31 mouse cellular contexts compared by ENCODE assay signal in the genomic region with DNA sequence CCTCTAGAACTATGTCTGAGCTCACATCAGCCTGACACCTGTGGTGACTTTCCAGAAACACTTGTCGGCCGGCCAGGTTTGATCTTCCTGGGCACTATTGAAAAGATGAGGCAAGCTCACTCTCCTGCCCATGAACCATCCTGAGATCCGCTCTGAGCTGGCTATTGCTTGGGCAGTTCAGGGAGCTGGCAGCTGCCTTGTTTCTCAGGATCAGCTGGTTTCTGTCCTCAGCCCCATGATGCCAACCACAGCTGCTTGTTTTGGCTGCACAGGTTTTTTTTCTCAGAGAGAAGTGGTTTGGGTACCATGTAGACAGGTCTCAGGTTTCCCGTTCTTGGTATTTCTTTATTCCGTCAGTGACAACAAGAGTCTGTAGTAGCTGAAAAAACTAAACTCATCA. TPM values are rescaled to one million over a fixed set of nuclear protein-coding genes. Genes with fewer than 3 reads are reported as not detected.
"Had no signal": no experiment of that assay in that cellular context is flagged by ENCODE, and none has a peak within 500 bp of the region (broad histone marks: within the 10 kb centered on the region; RNA-seq: fewer than 3 reads in every experiment).

No protein-coding gene starts in this region.

- H3K4me1 ChIP-seq: embryonic facial prominence, embryonic 10.5 days; embryonic facial prominence, embryonic 12.5 days; embryonic facial prominence, embryonic 13.5 days; embryonic facial prominence, embryonic 15.5 days; forebrain, embryonic 10.5 days; forebrain, embryonic 12.5 days; forebrain, embryonic 13.5 days; forebrain, embryonic 15.5 days had no signal

- H3K9me3 ChIP-seq: embryonic facial prominence, embryonic 10.5 days; embryonic facial prominence, embryonic 12.5 days; embryonic facial prominence, embryonic 15.5 days; forebrain, embryonic 10.5 days; forebrain, embryonic 12.5 days; forebrain, embryonic 13.5 days; forebrain, embryonic 15.5 days had no signal

- H3K36me3 ChIP-seq: embryonic facial prominence, embryonic 10.5 days; embryonic facial prominence, embryonic 12.5 days; embryonic facial prominence, embryonic 13.5 days; embryonic facial prominence, embryonic 15.5 days; forebrain, embryonic 10.5 days; forebrain, embryonic 12.5 days; forebrain, embryonic 15.5 days had no signal

- H3K4me2 ChIP-seq: embryonic facial prominence, embryonic 12.5 days; embryonic facial prominence, embryonic 13.5 days; embryonic facial prominence, embryonic 15.5 days; forebrain, embryonic 12.5 days; forebrain, embryonic 13.5 days; forebrain, embryonic 15.5 days; heart, embryonic 11.5 days had no signal

- DNase-seq: cerebellum, adult 8-10 months; cerebellum, adult 9-10 months; cerebellum, postnatal 14 days; cerebellum, postnatal 25 days; cerebellum, postnatal 36 days; embryo, embryonic 11 days; forebrain, postnatal 0 days; gastrocnemius, adult 2 months; gastrocnemius, postnatal 10 days; gastrocnemius, postnatal 14 days; gastrocnemius, postnatal 25 days; gastrocnemius, postnatal 36 days; heart, adult 11 months; heart, adult 18-20 months had no signal

- H3K27me3 ChIP-seq: embryonic facial prominence, embryonic 12.5 days; embryonic facial prominence, embryonic 13.5 days; embryonic facial prominence, embryonic 15.5 days; forebrain, embryonic 12.5 days; forebrain, embryonic 13.5 days; forebrain, embryonic 15.5 days had no signal

- H3K4me3 ChIP-seq: embryonic facial prominence, embryonic 10.5 days; embryonic facial prominence, embryonic 12.5 days; embryonic facial prominence, embryonic 13.5 days; embryonic facial prominence, embryonic 15.5 days; erythroblast, embryonic 14.5 days; forebrain, embryonic 10.5 days; forebrain, embryonic 12.5 days; forebrain, embryonic 13.5 days; forebrain, embryonic 15.5 days; gastrocnemius, adult 2 months had no signal

- H3K27ac ChIP-seq: embryonic facial prominence, embryonic 10.5 days; embryonic facial prominence, embryonic 12.5 days; embryonic facial prominence, embryonic 13.5 days; embryonic facial prominence, embryonic 15.5 days; forebrain, embryonic 10.5 days; forebrain, embryonic 12.5 days; forebrain, embryonic 13.5 days; forebrain, embryonic 15.5 days; gastrocnemius, adult 2 months had no signal

- H3K9ac ChIP-seq: embryonic facial prominence, embryonic 12.5 days; embryonic facial prominence, embryonic 13.5 days; embryonic facial prominence, embryonic 15.5 days; forebrain, embryonic 12.5 days; forebrain, embryonic 13.5 days; forebrain, embryonic 15.5 days; forebrain, postnatal 0 days had no signal

RNA-seq across cellular contexts. Expression of a gene that starts 19.9 kb away (rescaled TPM):
- total RNA-seq: common myeloid progenitor, adult 5-6 weeks; granulocyte monocyte progenitor cell, adult 5-6 weeks had no signal
- polyA plus RNA-seq: erythroblast, embryonic 14.5 days had no signal

RNA-seq across cellular contexts. Expression of a gene that starts 44.9 kb away (rescaled TPM):
- total RNA-seq: common myeloid progenitor, adult 5-6 weeks; gastrocnemius, adult 2 months; gastrocnemius, adult 8-10 months; granulocyte monocyte progenitor cell, adult 5-6 weeks had no signal
- polyA plus RNA-seq: embryonic facial prominence, embryonic 10.5 days; embryonic facial prominence, embryonic 11.5 days; embryonic facial prominence, embryonic 12.5 days; embryonic facial prominence, embryonic 14.5 days; forebrain, embryonic 10.5 days; forebrain, embryonic 11.5 days; forebrain, embryonic 12.5 days; forebrain, embryonic 15.5 days; forebrain, embryonic 16.5 days; forebrain, postnatal 0 days had no signal
